Mouse (Mus musculus) neural tube, embryonic 13.5 days (tissue): ENCODE data around the gene Spdye4c. TPM values are rescaled to one million over a fixed set of nuclear protein-coding genes. Genes with fewer than 3 reads are reported as not detected.

Experiments used
- ATAC-seq: fragments of 200-750 bp; cut with Nextera tagmentation; 2 replicates; pipeline ENCODE4 v1.8.0; 2017; ENCODE audit warnings: low read depth, mild to moderate bottlenecking, moderate TSS enrichment, moderate library complexity
- H3K27ac ChIP-seq: fragments of 300-500 bp; sonication (generic); replicated peaks from 2 replicates; pipeline ENCODE4 v1.5.1; 2015; ENCODE audit warnings: moderate library complexity, mild to moderate bottlenecking, inconsistent platforms
- H3K27me3 ChIP-seq: fragments of 300-500 bp; sonication (generic); 2 replicates; pipeline ENCODE4 v1.6.1; 2015; ENCODE audit warnings: mild to moderate bottlenecking, inconsistent platforms
- H3K36me3 ChIP-seq: fragments of 300-500 bp; sonication (generic); 2 replicates; pipeline ENCODE4 v1.6.1; 2015; ENCODE audit warnings: mild to moderate bottlenecking, inconsistent platforms
- H3K4me1 ChIP-seq: fragments of 300-500 bp; sonication (generic); replicated peaks from 2 replicates; pipeline ENCODE4 v1.6.1; 2015; ENCODE audit warnings: inconsistent platforms
- H3K4me2 ChIP-seq: fragments of 300-500 bp; sonication (generic); 2 replicates; pipeline ENCODE4 v1.6.1; 2015; ENCODE audit warnings: inconsistent platforms, mild to moderate bottlenecking, moderate library complexity
- H3K4me3 ChIP-seq: fragments of 300-500 bp; sonication (generic); 2 replicates; pipeline ENCODE4 v1.5.1; 2015; ENCODE audit warnings: mild to moderate bottlenecking, inconsistent platforms
- H3K9ac ChIP-seq: fragments of 300-500 bp; sonication (generic); 2 replicates; pipeline ENCODE4 v1.6.1; 2015; ENCODE audit warnings: moderate library complexity, mild to moderate bottlenecking, inconsistent platforms
- H3K9me3 ChIP-seq: fragments of 300-500 bp; sonication (generic); 2 replicates; pipeline ENCODE4 v1.6.1; 2016; ENCODE audit warnings: inconsistent platforms
- WGBS: fragments of 180-500 bp; shearing (Covaris S2); methylation state at CpG from one replicate; pipeline ENCODE4 v1.1.7; 2015; 5-methylcytosine and 5-hydroxymethylcytosine counted together
- polyA plus RNA-seq: library from polyadenylated mRNA; unstranded; fragments of >200 nt; fragmentation: Nextera tagmentation; extraction: Ambion mirVana; gene quantifications from 2 replicates; pipeline ENCODE4 v1.2.1, GENCODE M21; 2015

Spdye4c gene
- polyA plus RNA-seq, 1 experiment from 2014 or later = not detected

GRCm38 (mm10) chr2:128565904-128566303 is 25.1 kb upstream of the Spdye4c start:
- H3K9ac ChIP-seq = no peak overlapping the region
- H3K27ac ChIP-seq = no peak overlapping the region
- H3K4me3 ChIP-seq = no peak overlapping the region
- no peaks in the 10 kb centered on the region for H3K36me3 ChIP-seq
- H3K4me1 ChIP-seq = peaks cover 9% of the 10 kb centered on the region
- ATAC-seq = no peak
- H3K27me3 ChIP-seq = no peaks in the 10 kb centered on the region
- WGBS = 58% methylated on average over 8 of the region's 8 CpGs
- no peak overlapping the region for H3K4me2 ChIP-seq
- no peaks in the 10 kb centered on the region for H3K9me3 ChIP-seq

- ATAC-seq = no peak
- 58% methylated on average over 10 of the region's 10 CpGs for WGBS
- H3K9ac ChIP-seq = no peak overlapping the region
- H3K9me3 ChIP-seq = no peaks in the 10 kb centered on the region
- no peaks in the 10 kb centered on the region for H3K36me3 ChIP-seq
- no peaks in the 10 kb centered on the region for H3K27me3 ChIP-seq
- H3K4me2 ChIP-seq = no peak overlapping the region
- no peak overlapping the region for H3K27ac ChIP-seq
- peaks cover 9% of the 10 kb centered on the region for H3K4me1 ChIP-seq
- no peak overlapping the region for H3K4me3 ChIP-seq
These were observed 24.5 kb upstream of the Spdye4c start for GRCm38 (mm10) chr2:128566304-128567147.

GRCm38 (mm10) chr2:128568018-128568417 is 23.0 kb upstream of the Spdye4c start:
- WGBS = 74% methylated on average over 6 of the region's 6 CpGs
- Histone ChIP-seq H3K9me3 (no peaks in the 10 kb centered on the region), H3K36me3 (no peaks in the 10 kb centered on the region), H3K4me2 (no peak overlapping the region), H3K27ac (no peak overlapping the region), H3K27me3 (no peaks in the 10 kb centered on the region), H3K4me1 (peaks cover 9% of the 10 kb centered on the region), H3K4me3 (no peak overlapping the region), H3K9ac (no peak overlapping the region)
- no peak for ATAC-seq

GRCm38 (mm10) chr2:128568490-128568889 is 22.5 kb upstream of the Spdye4c start:
- Histone ChIP-seq H3K4me1 (peaks cover 9% of the 10 kb centered on the region), H3K9ac (no peak overlapping the region), H3K4me3 (no peak overlapping the region), H3K9me3 (no peaks in the 10 kb centered on the region), H3K27ac (no peak overlapping the region), H3K36me3 (no peaks in the 10 kb centered on the region), H3K4me2 (no peak overlapping the region), H3K27me3 (no peaks in the 10 kb centered on the region)
- WGBS = 41% methylated on average over 4 of the region's 4 CpGs
- ATAC-seq = no peak

GRCm38 (mm10) chr2:128571001-128571400 is 20.0 kb upstream of the Spdye4c start:
- no peaks in the 10 kb centered on the region for H3K36me3 ChIP-seq
- ATAC-seq = no peak
- no peak overlapping the region for H3K27ac ChIP-seq
- H3K4me3 ChIP-seq = no peak overlapping the region
- peaks cover 5% of the 10 kb centered on the region for H3K4me1 ChIP-seq
- no peaks in the 10 kb centered on the region for H3K27me3 ChIP-seq
- no peaks in the 10 kb centered on the region for H3K9me3 ChIP-seq
- H3K4me2 ChIP-seq = no peak overlapping the region
- WGBS = 79% methylated on average over 4 of the region's 4 CpGs
- no peak overlapping the region for H3K9ac ChIP-seq

GRCm38 (mm10) chr2:128572726-128573624 is 18.0 kb upstream of the Spdye4c start:
- Histone ChIP-seq H3K27me3 (no peaks in the 10 kb centered on the region), H3K27ac (no peak overlapping the region), H3K4me2 (no peak overlapping the region), H3K36me3 (no peaks in the 10 kb centered on the region), H3K9me3 (no peaks in the 10 kb centered on the region), H3K9ac (no peak overlapping the region), H3K4me1 (no peaks in the 10 kb centered on the region), H3K4me3 (no peak overlapping the region)
- 48% methylated on average over 16 of the region's 16 CpGs for WGBS
- peak; percentile 67 for ATAC-seq

GRCm38 (mm10) chr2:128582881-128583280 is 8.1 kb upstream of the Spdye4c start:
- Histone ChIP-seq H3K9me3 (no peaks in the 10 kb centered on the region), H3K27ac (no peak overlapping the region), H3K9ac (no peak overlapping the region), H3K36me3 (no peaks in the 10 kb centered on the region), H3K4me3 (no peak overlapping the region), H3K4me2 (no peak overlapping the region), H3K27me3 (no peaks in the 10 kb centered on the region), H3K4me1 (no peaks in the 10 kb centered on the region)
- no peak for ATAC-seq
- 75% methylated on average over 5 of the region's 5 CpGs for WGBS

- WGBS = 89% methylated on average over 7 of the region's 7 CpGs
- no peak overlapping the region for H3K4me3 ChIP-seq
- H3K36me3 ChIP-seq = no peaks in the 10 kb centered on the region
- no peak overlapping the region for H3K27ac ChIP-seq
- H3K9me3 ChIP-seq = no peaks in the 10 kb centered on the region
- H3K4me2 ChIP-seq = no peak overlapping the region
- no peaks in the 10 kb centered on the region for H3K27me3 ChIP-seq
- no peaks in the 10 kb centered on the region for H3K4me1 ChIP-seq
- H3K9ac ChIP-seq = no peak overlapping the region
- no peak for ATAC-seq
These were observed 1.3 kb downstream of the Spdye4c start for GRCm38 (mm10) chr2:128592301-128592700.

GRCm38 (mm10) chr2:128601534-128601933 is 10.5 kb downstream of the Spdye4c start:
- Histone ChIP-seq H3K27ac (no peak overlapping the region), H3K4me2 (no peak overlapping the region), H3K9ac (no peak overlapping the region), H3K4me1 (no peaks in the 10 kb centered on the region), H3K4me3 (no peak overlapping the region), H3K27me3 (no peaks in the 10 kb centered on the region), H3K9me3 (peaks cover 7% of the 10 kb centered on the region; the same call in 1 of the 2 replicates), H3K36me3 (no peaks in the 10 kb centered on the region)
- WGBS = 36% methylated on average over 2 of the region's 2 CpGs
- no peak for ATAC-seq

GRCm38 (mm10) chr2:128609286-128609685 is 18.3 kb downstream of the Spdye4c start:
- Histone ChIP-seq H3K36me3 (peaks cover 53% of the 10 kb centered on the region), H3K27ac (no peak overlapping the region), H3K4me1 (no peaks in the 10 kb centered on the region), H3K9ac (no peak overlapping the region), H3K4me2 (no peak overlapping the region), H3K4me3 (no peak overlapping the region), H3K27me3 (no peaks in the 10 kb centered on the region), H3K9me3 (peaks cover 17% of the 10 kb centered on the region; the same call in 1 of the 2 replicates)
- 85% methylated on average over 5 of the region's 5 CpGs for WGBS
- no peak for ATAC-seq

GRCm38 (mm10) chr2:128611178-128611577 is 20.2 kb downstream of the Spdye4c start:
- ATAC-seq = no peak
- Histone ChIP-seq H3K9me3 (0 out of 2 replicates have a peak, but pooled peaks cover 11% of the 10 kb centered on the region), H3K4me1 (no peaks in the 10 kb centered on the region), H3K27me3 (no peaks in the 10 kb centered on the region), H3K36me3 (peaks cover 68% of the 10 kb centered on the region), H3K9ac (no peak overlapping the region), H3K27ac (no peak overlapping the region), H3K4me3 (no peak overlapping the region), H3K4me2 (no peak overlapping the region)
- WGBS = 91% methylated on average over 8 of the region's 8 CpGs

GRCm38 (mm10) chr2:128612275-128612674 is 21.3 kb downstream of the Spdye4c start:
- WGBS = 94% methylated on average over 7 of the region's 7 CpGs
- H3K27me3 ChIP-seq = no peaks in the 10 kb centered on the region
- H3K4me1 ChIP-seq = no peaks in the 10 kb centered on the region
- H3K36me3 ChIP-seq = peaks cover 75% of the 10 kb centered on the region
- H3K9me3 ChIP-seq = 0 out of 2 replicates have a peak, but pooled peaks cover 3% of the 10 kb centered on the region
- H3K27ac ChIP-seq = no peak overlapping the region
- no peak for ATAC-seq
- H3K9ac ChIP-seq = no peak overlapping the region
- no peak overlapping the region for H3K4me3 ChIP-seq
- no peak overlapping the region for H3K4me2 ChIP-seq
